21 mouse cellular contexts compared by ENCODE assay signal in the genomic region with DNA sequence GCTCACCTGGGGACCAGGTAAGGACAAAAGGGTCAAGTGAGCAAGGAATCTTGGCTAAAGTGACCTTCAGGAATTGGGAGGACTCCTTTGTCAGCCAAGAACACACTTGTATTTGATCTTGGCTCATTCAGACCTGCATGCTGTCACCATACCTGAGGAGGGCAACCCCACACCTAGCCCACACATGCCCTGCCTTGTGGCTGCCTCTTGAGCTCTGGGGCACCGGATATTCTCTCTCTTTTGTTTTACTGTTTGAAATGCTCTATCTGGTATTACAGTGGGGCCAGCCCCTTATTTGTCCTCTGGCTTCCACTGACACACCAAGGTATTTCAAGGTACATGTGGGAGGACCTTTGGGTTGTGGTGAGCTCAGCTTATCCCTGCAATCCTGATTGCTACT.
"Had no signal": no experiment of that assay in that cellular context is flagged by ENCODE, and none has a peak within 500 bp of the region (broad histone marks: within the 10 kb centered on the region; RNA-seq: fewer than 3 reads in every experiment).

No protein-coding gene starts in this region.

- H3K9ac ChIP-seq: limb, embryonic 12.5 days; limb, embryonic 15.5 days; liver, embryonic 14.5 days; liver, postnatal 0 days; lung, embryonic 15.5 days; neural tube, embryonic 12.5 days; neural tube, embryonic 15.5 days had no signal

- DNase-seq: kidney, adult 2 months; kidney, postnatal 25 days; layer of hippocampus, adult 9-11 months; liver, postnatal 0 days; midbrain, embryonic 14.5 days; right cerebral cortex, postnatal 25 days; spleen, adult 18-20 months; thymus, adult 2 months; thymus, postnatal 14 days; thymus, postnatal 4 days had no signal

- H3K27me3 ChIP-seq: limb, embryonic 12.5 days; limb, embryonic 15.5 days; lung, embryonic 15.5 days; neural tube, embryonic 12.5 days; neural tube, embryonic 15.5 days had no signal

- H3K36me3 ChIP-seq: limb, embryonic 12.5 days; limb, embryonic 15.5 days; lung, embryonic 15.5 days; neural tube, embryonic 12.5 days; neural tube, embryonic 15.5 days had no signal

- H3K4me3 ChIP-seq: layer of hippocampus, adult 2 months; limb, embryonic 12.5 days; limb, embryonic 15.5 days; lung, embryonic 15.5 days; megakaryocyte, embryonic 14.5 days; neural tube, embryonic 12.5 days; neural tube, embryonic 15.5 days had no signal

- H3K9me3 ChIP-seq: limb, embryonic 12.5 days; limb, embryonic 15.5 days; lung, embryonic 15.5 days; megakaryocyte, embryonic 14.5 days; neural tube, embryonic 12.5 days; neural tube, embryonic 15.5 days had no signal

- ATAC-seq: liver, postnatal 0 days had no signal

- H3K27ac ChIP-seq: kidney, postnatal 0 days; layer of hippocampus, adult 2 months; limb, embryonic 12.5 days; limb, embryonic 15.5 days; liver, embryonic 14.5 days; lung, embryonic 15.5 days; neural tube, embryonic 12.5 days; neural tube, embryonic 15.5 days had no signal

- H3K4me2 ChIP-seq: limb, embryonic 12.5 days; limb, embryonic 15.5 days; liver, embryonic 11.5 days; lung, embryonic 15.5 days; midbrain, embryonic 11.5 days; neural tube, embryonic 12.5 days; neural tube, embryonic 15.5 days had no signal

- H3K4me1 ChIP-seq: limb, embryonic 12.5 days; limb, embryonic 15.5 days; megakaryocyte, embryonic 14.5 days; neural tube, embryonic 12.5 days; neural tube, embryonic 15.5 days had no signal
